Comparison of ENCODE assay signal across 9 mouse cellular contexts in genomic region chr19:58250237-58250636, GRCm38 (mm10).
"Had no signal": no experiment of that assay in that cellular context is flagged by ENCODE, and none has a peak within 500 bp of the region (broad histone marks: within the 10 kb centered on the region; RNA-seq: fewer than 3 reads in every experiment).

No protein-coding gene starts in this region.

- DNase-seq: lung, adult 18-20 months; lung, embryonic 14.5 days; lung, postnatal 10 days; lung, postnatal 4 days; midbrain, embryonic 14.5 days; right cerebral cortex, postnatal 25 days; thymus, adult 2 months; thymus, postnatal 25 days; thymus, postnatal 4 days had no signal
